Mouse (Mus musculus): ENCODE results near the gene Cdc42bpg.

DNA sequence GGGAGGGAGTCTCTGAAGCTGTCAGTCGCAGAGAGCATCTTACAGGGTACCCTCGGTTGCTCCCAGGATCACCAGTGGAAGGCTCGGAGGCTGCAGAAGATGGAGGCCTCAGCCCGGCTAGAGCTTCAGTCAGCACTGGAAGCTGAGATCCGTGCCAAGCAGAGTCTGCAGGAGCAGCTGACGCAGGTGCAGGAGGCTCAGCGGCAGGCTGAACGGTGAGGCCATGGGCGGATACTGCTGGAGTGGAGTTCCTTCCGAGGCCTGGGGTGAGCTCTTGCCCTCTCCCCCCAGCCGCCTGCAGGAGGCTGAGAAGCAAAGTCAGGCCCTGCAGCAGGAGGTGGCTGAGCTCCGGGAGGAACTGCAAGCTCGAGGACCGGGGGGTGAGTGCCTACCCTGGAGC, 9.3 kb downstream of the Cdc42bpg start:
- TF ChIP-seq PAX5 (IDR thresholded peaks at IDR 0.05; ENCODE audit: low read length) (no peak), POLR2A (IDR thresholded peaks at IDR 0.05; ENCODE audit: low read depth, low read length) (no peak), E2F4 (IDR thresholded peaks at IDR 0.05; ENCODE audit: insufficient replicate concordance, low read depth, low read length) (no peak), EP300 (IDR thresholded peaks at IDR 0.05; ENCODE audit: low read length) (no peak), CTCF (conservative IDR thresholded peaks at IDR 0.05 in 1 of 2, IDR thresholded peaks at IDR 0.05 in 1 of 2; ENCODE audit: low read depth in 2 of 2, low read length in 2 of 2) (no peak), GABPA (IDR thresholded peaks at IDR 0.05; ENCODE audit: insufficient replicate concordance, low read depth, low read length) (no peak), NRF1 (IDR thresholded peaks at IDR 0.05; ENCODE audit: low read depth, low read length) (no peak), RAD21 (IDR thresholded peaks at IDR 0.05; ENCODE audit: low read depth, low read length) (no peak), HCFC1 (IDR thresholded peaks at IDR 0.05; ENCODE audit: low read depth, low read length) (no peak), JUN (IDR thresholded peaks at IDR 0.05; ENCODE audit: insufficient read depth, low read depth, low read length) (no peak), MAX (IDR thresholded peaks at IDR 0.05; ENCODE audit: low read length) (no peak), ELF1 (IDR thresholded peaks at IDR 0.05; ENCODE audit: low read depth, low read length) (no peak), MEF2A (IDR thresholded peaks at IDR 0.05; ENCODE audit: borderline replicate concordance, low read depth, low read length) (no peak), ZKSCAN1 (IDR thresholded peaks at IDR 0.05; ENCODE audit: borderline replicate concordance, low read depth, low read length) (no peak)
